Mouse (Mus musculus): Measurements from ENCODE around the gene Golm1.
A peak's percentile ranks its signal among the peaks of the same experiment; 100 is the strongest.

Gene Golm1

DNA sequence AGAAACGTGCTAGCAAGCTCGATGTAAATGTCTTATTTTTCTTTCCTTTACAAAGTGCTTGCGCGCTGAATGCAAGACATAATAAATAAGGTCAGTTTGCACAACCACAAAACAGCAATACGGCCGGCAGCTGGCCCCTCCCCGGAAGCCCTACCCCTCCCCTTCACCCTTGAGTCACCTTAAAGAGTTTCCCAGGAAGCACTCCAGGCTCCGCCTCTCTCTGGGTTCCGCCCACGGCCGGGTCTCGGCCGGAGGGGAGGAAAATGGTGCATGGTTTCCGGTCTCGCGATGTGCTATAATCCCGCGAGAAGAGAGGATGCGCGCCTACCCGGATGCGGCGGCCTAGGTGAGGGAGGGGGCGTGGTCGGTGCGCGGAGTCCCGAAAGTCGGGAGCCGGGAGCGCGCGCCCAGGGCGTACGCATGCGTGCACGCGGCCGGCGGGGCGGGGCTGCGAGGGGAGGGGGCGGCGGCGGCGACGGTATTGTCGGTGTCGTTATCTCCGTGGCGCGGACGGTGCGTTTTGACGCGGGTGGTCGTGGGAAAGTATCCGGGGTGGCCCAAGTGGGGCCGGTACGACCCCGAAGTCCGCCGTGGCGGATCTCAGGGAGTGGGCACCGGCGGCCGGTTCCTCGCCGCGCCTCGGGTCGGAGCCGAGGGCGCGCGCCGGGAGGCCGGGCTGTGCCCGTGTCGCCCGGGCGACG, 90.5 kb downstream of the Golm1 start, which contains the start of the genes Agtpbp1 and Naa35:
TSS of gene Agtpbp1 (minus strand) at position 281 of the 701 bp plus-strand sequence.
TSS of gene Naa35 (plus strand) at position 313 of the 701 bp plus-strand sequence.
- DNase-seq: peak; percentile 99
